Mouse (Mus musculus): ENCODE results near the gene Pfkfb3. TPM values are rescaled to one million over a fixed set of nuclear protein-coding genes. Genes with fewer than 3 reads are reported as not detected.

The Pfkfb3 gene
- polyA plus RNA-seq, 1 experiment from 2014 or later: 16.1 TPM

DNA sequence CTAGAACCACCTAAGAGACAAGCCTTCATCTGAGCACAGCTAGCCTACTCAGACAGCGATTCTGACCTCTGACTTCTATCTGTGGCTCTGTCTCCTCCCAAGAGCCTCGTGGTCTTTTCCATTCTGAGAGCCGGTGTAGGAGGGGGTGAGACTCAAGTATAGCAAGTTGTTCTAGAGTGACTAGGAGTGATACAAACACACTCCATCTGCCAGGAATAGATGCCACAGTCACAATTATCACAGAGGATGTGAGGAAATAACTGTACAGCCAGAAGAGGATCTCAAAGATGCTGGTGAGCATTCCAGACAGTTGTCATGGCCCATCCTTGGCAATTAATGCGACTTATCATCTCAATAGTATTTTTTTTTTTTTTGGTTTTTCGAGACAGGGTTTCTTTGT lies 129.6 kb downstream of the Pfkfb3 start:
- ATAC-seq (ENCODE audit: insufficient read depth, low FRiP score): no peak
- no peak overlapping the region for H3K4me3 ChIP-seq (replicated peaks; ENCODE audit: low read length)
- WGBS: 84% methylated on average over 5 of the region's 5 CpGs

DNA sequence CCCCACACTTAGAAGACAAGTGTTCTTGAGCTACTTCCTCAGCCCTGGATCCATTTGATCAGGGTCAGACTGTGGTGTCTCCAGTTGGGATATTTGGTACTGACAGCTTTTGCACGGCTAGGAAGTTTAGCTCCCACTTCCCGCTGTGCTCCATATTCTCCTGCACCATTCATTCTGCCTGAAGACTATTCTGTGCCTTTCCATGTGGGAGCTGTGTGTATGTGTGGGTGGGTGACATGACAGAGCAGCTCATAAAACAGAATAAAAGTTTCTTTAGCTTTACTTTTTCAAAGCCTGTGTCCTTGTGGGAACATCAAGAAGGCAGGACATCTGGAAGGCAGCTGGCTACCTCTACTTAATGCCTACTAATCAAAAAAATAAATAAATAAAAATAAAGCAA lies 130.5 kb downstream of the Pfkfb3 start:
- H3K9me3 ChIP-seq (replicated peaks; ENCODE audit: control insufficient read depth, low read length): no peaks in the 10 kb centered on the region
- H3K27me3 ChIP-seq (ENCODE audit: control insufficient read depth, insufficient read depth, low read length): no peaks in the 10 kb centered on the region
- ATAC-seq (ENCODE audit: insufficient read depth, low FRiP score): no peak
- no peak overlapping the region for H3K27ac ChIP-seq (ENCODE audit: low read length)
- no peaks in the 10 kb centered on the region for H3K36me3 ChIP-seq (ENCODE audit: control insufficient read depth, insufficient read depth, low read length)
- H3K4me3 ChIP-seq (replicated peaks; ENCODE audit: low read length): no peak overlapping the region
- H3K4me1 ChIP-seq (ENCODE audit: control insufficient read depth, insufficient read depth, low read length): peaks cover 5% of the 10 kb centered on the region; the same call in 1 of the 2 replicates
- H3K9ac ChIP-seq (ENCODE audit: low read length): no peak overlapping the region
- no peak overlapping the region for H3K4me2 ChIP-seq (ENCODE audit: low read depth, low read length)
- WGBS: 71% methylated on average over 2 of the region's 2 CpGs

More for the DNA sequence above, 129.6 kb downstream of the Pfkfb3 start:
- Histone ChIP-seq H3K4me2 (ENCODE audit: low read depth, low read length) (no peak overlapping the region), H3K9me3 (replicated peaks; ENCODE audit: control insufficient read depth, low read length) (no peaks in the 10 kb centered on the region), H3K9ac (ENCODE audit: low read length) (no peak overlapping the region), H3K27me3 (ENCODE audit: control insufficient read depth, insufficient read depth, low read length) (no peaks in the 10 kb centered on the region), H3K36me3 (ENCODE audit: control insufficient read depth, insufficient read depth, low read length) (no peaks in the 10 kb centered on the region), H3K4me1 (ENCODE audit: control insufficient read depth, insufficient read depth, low read length) (peaks cover 5% of the 10 kb centered on the region; the same call in 1 of the 2 replicates), H3K27ac (ENCODE audit: low read length) (no peak overlapping the region)

DNA sequence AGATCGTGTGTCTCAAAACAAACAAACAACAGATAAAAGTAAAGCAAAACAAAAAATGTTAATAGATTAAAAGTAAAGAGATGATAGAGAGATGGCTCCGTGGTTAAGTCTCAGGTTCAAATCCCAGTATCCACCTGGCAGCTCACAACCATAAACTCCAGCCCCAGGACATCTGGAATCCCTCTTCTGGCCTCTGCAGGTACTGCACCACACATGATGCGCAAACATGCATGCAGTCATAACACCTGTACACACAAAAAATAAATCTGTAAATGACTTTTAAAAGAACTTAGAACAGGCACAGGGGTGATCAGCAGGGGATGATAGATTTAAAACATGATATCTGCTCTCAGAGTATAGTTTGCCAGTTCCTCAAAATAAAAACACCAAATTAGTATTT lies 131.5 kb downstream of the Pfkfb3 start:
- no peaks in the 10 kb centered on the region for H3K36me3 ChIP-seq (ENCODE audit: control insufficient read depth, insufficient read depth, low read length)
- no peak overlapping the region for H3K9ac ChIP-seq (ENCODE audit: low read length)
- H3K4me1 ChIP-seq (ENCODE audit: control insufficient read depth, insufficient read depth, low read length): peaks cover 5% of the 10 kb centered on the region; the same call in 1 of the 2 replicates
- no peak overlapping the region for H3K4me3 ChIP-seq (replicated peaks; ENCODE audit: low read length)
- no peak overlapping the region for H3K27ac ChIP-seq (ENCODE audit: low read length)
- 78% methylated on average over 3 of the region's 3 CpGs for WGBS
- no peak overlapping the region for H3K4me2 ChIP-seq (ENCODE audit: low read depth, low read length)
- no peak for ATAC-seq (ENCODE audit: insufficient read depth, low FRiP score)
- H3K9me3 ChIP-seq (replicated peaks; ENCODE audit: control insufficient read depth, low read length): 0 out of 2 replicates have a peak, but pooled peaks cover 4% of the 10 kb centered on the region
- H3K27me3 ChIP-seq (ENCODE audit: control insufficient read depth, insufficient read depth, low read length): no peaks in the 10 kb centered on the region

Other genes with a start within 250 kb of the Pfkfb3 start
- 121 TPM in 2 replicates for gene Rbm17, start 50.1 kb upstream of the Pfkfb3 start, polyA plus RNA-seq (2015; fragmentation: Nextera tagmentation; extraction: Ambion mirVana)
- gene Gm17490, start 72.2 kb upstream of the Pfkfb3 start, polyA plus RNA-seq (2015; fragmentation: Nextera tagmentation; extraction: Ambion mirVana): not detected in 2 replicates
- not detected in 2 replicates for gene Il2ra, start 88.7 kb upstream of the Pfkfb3 start, polyA plus RNA-seq (2015; fragmentation: Nextera tagmentation; extraction: Ambion mirVana)
- 1.8 and 3.2 TPM in 2 replicates for gene Il15ra, start 151.2 kb upstream of the Pfkfb3 start, polyA plus RNA-seq (2015; fragmentation: Nextera tagmentation; extraction: Ambion mirVana)
- 120 and 125 TPM in 2 replicates for gene Fbh1, start 223.5 kb upstream of the Pfkfb3 start, polyA plus RNA-seq (2015; fragmentation: Nextera tagmentation; extraction: Ambion mirVana)
- gene Ankrd16, start 223.8 kb upstream of the Pfkfb3 start, polyA plus RNA-seq (2015; fragmentation: Nextera tagmentation; extraction: Ambion mirVana): 46.3 and 49.2 TPM in 2 replicates

Data from stomach, embryonic 16.5 days (tissue).